Mouse (Mus musculus): ENCODE data around the gene Sarnp.

DNA sequence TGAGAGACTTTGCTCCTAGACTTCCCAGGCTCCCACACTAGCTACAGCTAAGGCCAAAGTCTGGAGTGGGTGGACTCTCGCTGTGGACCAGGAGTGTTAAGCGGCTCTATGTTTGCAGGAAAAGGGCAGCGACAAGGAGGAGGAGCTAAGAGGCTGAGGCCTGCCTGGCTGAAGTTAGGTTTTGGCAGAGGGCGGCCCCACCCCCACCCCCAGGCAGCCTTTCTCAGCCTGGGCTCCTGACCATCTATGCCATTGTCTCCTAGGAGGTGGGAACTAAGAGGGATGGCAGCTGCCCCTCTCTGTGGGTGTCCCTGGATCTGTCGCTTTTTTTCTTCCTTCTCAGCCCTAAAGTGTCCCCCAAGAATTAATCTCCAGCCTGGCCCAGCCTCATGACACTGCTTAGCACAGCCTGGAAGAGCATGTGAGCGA is 102.1 kb downstream of the Sarnp start:
- TF ChIP-seq MYOD1 (IDR thresholded peaks at IDR 0.05; ENCODE audit: control insufficient read depth, insufficient read length, low read depth): no peak
- TF ChIP-seq CTCF (IDR thresholded peaks at IDR 0.05; ENCODE audit: control insufficient read depth, insufficient read depth, insufficient read length): no peak
- TF ChIP-seq CEBPB (IDR thresholded peaks at IDR 0.05; ENCODE audit: low read depth): no peak
- TF ChIP-seq FOSL1 (IDR thresholded peaks at IDR 0.05; ENCODE audit: insufficient read depth, low read length, poor library complexity, severe bottlenecking): no peak
- no peak for TF ChIP-seq MAX (IDR thresholded peaks at IDR 0.05)
